Mouse (Mus musculus) C2C12 (cell line): ENCODE results near the gene 3110082I17Rik.

Source experiments
- CEBPB ChIP-seq: IDR thresholded peaks from one replicate; pipeline ENCODE4 v1.6.1; 2011; ENCODE audit warnings: low read depth, mild to moderate bottlenecking, control low read depth, moderate library complexity
- CTCF ChIP-seq: IDR thresholded peaks from one replicate; pipeline ENCODE4 v1.5.1; 2011; ENCODE audit not compliant: control insufficient read depth, insufficient read depth, insufficient read length
- MAX ChIP-seq: IDR thresholded peaks from one replicate; pipeline ENCODE4 v1.6.1; 2011; ENCODE audit warnings: mild to moderate bottlenecking, control low read depth
- MYOD1 ChIP-seq: IDR thresholded peaks from one replicate; pipeline ENCODE4 v1.6.1; 2011; ENCODE audit warnings: low read depth; ENCODE audit not compliant: control insufficient read depth, insufficient read length
- USF1 ChIP-seq: IDR thresholded peaks from one replicate; pipeline ENCODE4 v1.6.1; 2011; ENCODE audit warnings: low read depth, mild to moderate bottlenecking, control low read depth, moderate library complexity

- peak; percentile 89 for TF ChIP-seq CTCF
- no peak for TF ChIP-seq CEBPB
- TF ChIP-seq MYOD1, result no peak
- TF ChIP-seq MAX, result no peak
- TF ChIP-seq USF1, result no peak
Measured at GRCm38 (mm10) chr5:139505073-139505606, 44.8 kb upstream of the 3110082I17Rik start.
